Mouse (Mus musculus): ENCODE measurements around the gene Csn3. TPM values are rescaled to one million over a fixed set of nuclear protein-coding genes. Genes with fewer than 3 reads are reported as not detected.

The Csn3 gene
- polyA plus RNA-seq, 1 experiment from 2014 or later = not detected

Other genes with a start within 250 kb of the Csn3 start
- not detected in 2 replicates for gene Csn2, start 225.9 kb upstream of the Csn3 start, polyA plus RNA-seq (2015; fragmentation: Nextera tagmentation; extraction: Ambion mirVana)
- gene Csn1s2a, start 151.0 kb upstream of the Csn3 start, polyA plus RNA-seq (2015; fragmentation: Nextera tagmentation; extraction: Ambion mirVana) = not detected in 2 replicates
- not detected in 2 replicates for gene Csn1s2b, start 117.5 kb upstream of the Csn3 start, polyA plus RNA-seq (2015; fragmentation: Nextera tagmentation; extraction: Ambion mirVana)
- gene Prr27, start 99.9 kb upstream of the Csn3 start, polyA plus RNA-seq (2015; fragmentation: Nextera tagmentation; extraction: Ambion mirVana) = not detected in 2 replicates
- not detected in 2 replicates for gene Odam, start 40.5 kb upstream of the Csn3 start, polyA plus RNA-seq (2015; fragmentation: Nextera tagmentation; extraction: Ambion mirVana)
- not detected in 2 replicates for gene 2310003L06Rik, start 43.9 kb downstream of the Csn3 start, polyA plus RNA-seq (2015; fragmentation: Nextera tagmentation; extraction: Ambion mirVana)
- not detected in 2 replicates for gene Gm28434, start 43.9 kb downstream of the Csn3 start, polyA plus RNA-seq (2015; fragmentation: Nextera tagmentation; extraction: Ambion mirVana)
- not detected in 2 replicates for gene Cabs1, start 53.9 kb downstream of the Csn3 start, polyA plus RNA-seq (2015; fragmentation: Nextera tagmentation; extraction: Ambion mirVana)
- gene Smr3a, start 77.0 kb downstream of the Csn3 start, polyA plus RNA-seq (2015; fragmentation: Nextera tagmentation; extraction: Ambion mirVana) = not detected in 2 replicates
- not detected in 2 replicates for gene Smr2, start 161.0 kb downstream of the Csn3 start, polyA plus RNA-seq (2015; fragmentation: Nextera tagmentation; extraction: Ambion mirVana)
- not detected in 2 replicates for gene Gm11116, start 186.0 kb downstream of the Csn3 start, polyA plus RNA-seq (2015; fragmentation: Nextera tagmentation; extraction: Ambion mirVana)
- not detected in 2 replicates for gene Gm11115, start 228.5 kb downstream of the Csn3 start, polyA plus RNA-seq (2015; fragmentation: Nextera tagmentation; extraction: Ambion mirVana)

Measured in midbrain, embryonic 16.5 days (tissue).